Mouse (Mus musculus) forebrain, embryonic 11.5 days (tissue): Measurements from ENCODE around the gene Tdrd9. TPM values are rescaled to one million over a fixed set of nuclear protein-coding genes. Genes with fewer than 3 reads are reported as not detected.

Experiments
- microRNA-seq: library from miRNA; unstranded; fragments of <30 nt; microRNA quantifications from one replicate; pipeline ENCODE4, GENCODE M21; 2016; ENCODE audit not compliant: insufficient number of aligned reads
- polyA plus RNA-seq: library from polyadenylated mRNA; unstranded; fragments of >200 nt; fragmentation: Nextera tagmentation; extraction: Ambion mirVana; gene quantifications from 2 replicates; pipeline ENCODE4 v1.2.1, GENCODE M21; 2014

Tdrd9 gene
- polyA plus RNA-seq, 1 experiment from 2014 or later: 0.94 TPM

Small RNAs within 50 kb of the gene (microRNA-seq; reads per million reads assigned to microRNA genes)
- gene Mir3073a: not detected
- not detected for gene Mir3073b

Other genes starting within 250 kb of the Tdrd9 start
- gene Klc1, start 212.7 kb upstream of the Tdrd9 start, polyA plus RNA-seq: 226 and 247 TPM in 2 replicates
- gene Xrcc3, start 157.7 kb upstream of the Tdrd9 start, polyA plus RNA-seq: 19.6 and 20.1 TPM in 2 replicates
- gene Zfyve21, start 157.4 kb upstream of the Tdrd9 start, polyA plus RNA-seq: 66.5 and 68.4 TPM in 2 replicates
- 6.3 and 7.6 TPM in 2 replicates for gene Ppp1r13b, start 63.4 kb upstream of the Tdrd9 start, polyA plus RNA-seq
- gene Atp5mpl, start 4.6 kb upstream of the Tdrd9 start, polyA plus RNA-seq: 524 and 551 TPM in 2 replicates
- gene Rd3l, start 9.8 kb downstream of the Tdrd9 start, polyA plus RNA-seq: not detected in 2 replicates
- gene Aspg, start 135.1 kb downstream of the Tdrd9 start, polyA plus RNA-seq: 0.29 and 1.1 TPM in 2 replicates
- gene Kif26a, start 174.6 kb downstream of the Tdrd9 start, polyA plus RNA-seq: 6.4 and 7.1 TPM in 2 replicates